Mouse (Mus musculus) cortical plate, adult 2 months (tissue): ENCODE measurements around the gene Gxylt2.

Source experiments
- CTCF ChIP-seq: fragments of 200-500 bp; IDR thresholded peaks from 2 replicates; pipeline ENCODE4 v1.5.1; 2011; ENCODE audit warnings: mild to moderate bottlenecking, control low read depth, low read length; ENCODE audit not compliant: insufficient read depth; ENCODE audit errors: extremely low read depth
- POLR2A ChIP-seq: fragments of 200-500 bp; IDR thresholded peaks from 2 replicates; pipeline ENCODE4 v1.6.1; 2011; ENCODE audit warnings: mild to moderate bottlenecking, low read length, control low read depth; ENCODE audit not compliant: insufficient read depth; ENCODE audit errors: extremely low read depth

- no peak for TF ChIP-seq CTCF
- no peak for TF ChIP-seq POLR2A
These were observed 10.8 kb downstream of the Gxylt2 start for GRCm38 (mm10) chr6:100715296-100715828.
